Mouse (Mus musculus) kidney, adult 2 months (tissue): ENCODE results near the gene Bbs7.

ENCODE experiments used
- CTCF ChIP-seq: fragments of 200-500 bp; conservative IDR thresholded peaks from 2 replicates; pipeline ENCODE4 v1.5.1; 2011; ENCODE audit warnings: low read depth, mild to moderate bottlenecking, control low read depth, low read length, moderate library complexity, mixed read lengths; ENCODE audit not compliant: insufficient read depth, insufficient read length
- POLR2A ChIP-seq: fragments of 200-500 bp; IDR thresholded peaks from one replicate; pipeline ENCODE4 v1.6.1; 2011; ENCODE audit warnings: low read depth, low read length, control low read depth

GRCm38 (mm10) chr3:36536041-36536440 is 77.2 kb downstream of the Bbs7 start:
- TF ChIP-seq POLR2A: no peak
- no peak for TF ChIP-seq CTCF
